Mouse (Mus musculus): ENCODE data around the gene Irak1.

Gene Irak1

DNA sequence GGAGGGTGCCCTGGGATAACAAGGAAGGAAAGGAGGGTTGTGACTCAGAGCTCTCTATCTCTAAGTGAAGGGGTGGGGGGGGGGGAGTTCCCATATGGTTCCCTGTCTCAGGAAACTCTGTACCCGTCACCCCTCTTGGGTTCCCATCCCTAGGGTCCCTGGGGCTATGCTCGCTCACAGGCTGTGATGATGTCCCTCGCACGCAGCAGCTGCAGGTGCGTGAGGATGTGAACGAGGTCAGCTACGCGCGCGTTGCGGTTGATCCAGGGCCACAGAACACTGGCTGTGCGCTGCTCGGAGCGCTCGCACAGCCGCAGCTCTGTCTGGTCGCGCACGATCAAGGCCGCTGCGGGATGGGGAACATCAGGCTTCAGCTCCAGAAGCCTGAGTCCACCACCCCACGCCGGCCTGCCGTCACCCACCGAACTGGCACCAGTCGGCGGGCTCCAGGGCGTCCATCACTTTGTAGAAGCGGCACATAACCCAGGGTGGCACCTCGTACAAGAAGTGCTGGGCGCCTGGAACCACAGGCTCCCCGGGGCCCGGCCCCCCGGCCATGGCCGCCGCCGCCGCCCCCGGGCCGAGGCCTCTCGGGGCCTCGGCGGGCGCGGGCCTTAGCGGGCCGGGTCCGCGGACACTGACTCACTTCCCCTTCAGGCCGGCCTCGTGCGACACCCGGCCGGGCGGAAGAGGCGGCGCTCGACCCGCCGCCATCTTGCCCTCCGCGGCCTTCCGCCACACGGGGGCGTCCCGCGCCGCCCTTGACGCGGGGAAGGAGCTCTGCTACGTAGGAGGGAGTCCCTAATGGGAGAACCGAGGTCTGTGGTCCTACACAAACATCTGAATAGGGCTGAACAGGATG lies at the start of gene Irak1:
Gene Irak1 (minus strand): TSS at position 731 of the 862 bp plus-strand sequence.
- DNase-seq (ENCODE audit: low spot score), result peak; percentile 87

DNA sequence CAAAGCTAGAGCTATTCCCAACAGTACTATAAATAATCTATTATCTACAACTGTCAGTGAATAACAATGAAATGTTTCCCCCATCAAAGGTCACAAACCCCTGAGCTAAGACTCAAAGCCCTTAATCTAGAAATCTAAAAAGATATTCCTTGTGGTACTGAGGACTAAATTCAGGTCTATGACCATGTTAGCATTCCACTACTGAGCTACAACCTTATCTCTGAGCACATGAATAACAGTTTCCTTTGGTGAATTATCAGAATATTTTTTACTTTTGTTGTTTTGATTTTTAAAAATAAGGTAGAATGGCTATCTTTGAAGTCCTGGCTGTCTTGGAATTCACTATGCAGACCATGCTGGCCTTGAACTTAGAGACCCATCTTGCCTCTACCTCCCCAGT lies 47.1 kb upstream of the Irak1 start:
- no peak for DNase-seq (ENCODE audit: low spot score)

DNA sequence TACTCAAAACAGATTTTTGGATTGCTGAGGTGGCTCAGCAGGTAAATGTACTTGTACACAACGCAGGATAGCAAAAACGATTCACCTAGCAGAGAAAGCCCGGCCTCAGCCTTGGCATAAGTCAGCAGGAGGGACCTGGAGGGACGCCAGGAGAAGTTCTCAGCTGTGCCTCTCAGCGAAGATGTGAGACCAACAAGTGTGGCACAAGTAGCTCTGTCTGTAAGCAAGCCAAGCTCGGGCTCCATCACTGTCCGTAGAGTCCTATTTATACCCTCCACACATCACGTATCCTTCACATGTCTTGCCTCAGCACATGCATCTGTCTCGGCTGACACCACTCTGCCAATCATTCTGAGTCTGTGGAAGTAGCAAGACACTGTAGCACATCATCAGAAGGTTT lies 44.2 kb upstream of the Irak1 start:
- peak; percentile 41 for DNase-seq (ENCODE audit: low spot score)

DNA sequence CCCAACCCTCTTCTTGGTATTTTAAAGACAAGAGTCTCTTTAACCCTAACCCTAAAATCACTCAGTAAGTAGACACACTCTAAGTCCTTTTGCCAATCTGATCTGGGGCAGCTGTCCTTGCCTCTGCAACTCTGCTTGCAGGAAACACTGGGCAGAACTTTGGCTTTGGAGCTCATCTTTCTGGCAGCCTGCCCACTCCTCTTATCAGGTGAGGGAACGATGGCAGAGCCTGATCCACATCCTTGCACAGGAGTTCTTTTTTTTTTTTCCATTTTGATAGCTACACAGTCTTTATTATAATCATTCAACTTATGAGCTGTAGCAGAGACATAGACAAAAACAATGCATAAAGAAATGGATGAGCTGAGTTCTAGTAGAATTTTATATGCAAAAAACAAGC lies 21.4 kb upstream of the Irak1 start:
- DNase-seq (ENCODE audit: low spot score), result peak; percentile 44

DNA sequence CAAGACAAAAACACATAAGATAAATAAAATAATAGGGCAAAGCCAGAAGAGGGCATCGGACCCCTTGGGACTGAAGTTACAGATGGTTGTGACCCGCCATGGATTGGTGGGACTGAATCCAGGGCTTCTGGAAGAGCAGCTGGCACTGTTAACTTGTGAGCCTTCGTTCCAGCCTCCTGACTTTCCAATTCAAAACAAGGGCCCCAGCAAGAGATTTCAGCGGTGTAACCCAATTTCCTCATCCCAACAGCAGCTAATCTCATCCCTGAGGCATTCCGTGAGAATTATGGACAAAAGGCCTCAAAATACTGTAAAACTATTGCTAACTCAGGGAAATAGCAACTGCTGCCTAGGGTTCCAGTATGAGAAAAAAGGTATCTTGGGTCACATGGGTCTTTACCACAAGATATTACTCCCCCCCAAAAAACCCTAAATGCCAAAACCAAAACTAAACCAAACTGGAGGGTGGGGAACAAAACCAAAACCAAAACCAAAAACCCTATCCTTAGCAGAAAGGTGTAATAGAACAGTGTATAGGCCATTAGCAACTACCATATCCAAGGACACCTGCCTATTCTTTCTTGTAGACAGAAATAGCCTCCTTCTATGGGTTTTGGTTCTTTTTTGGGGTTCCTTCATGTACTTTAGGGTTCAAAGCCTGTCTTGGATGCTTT lies 14.1 kb upstream of the Irak1 start:
- no peak for DNase-seq (ENCODE audit: low spot score)

DNA sequence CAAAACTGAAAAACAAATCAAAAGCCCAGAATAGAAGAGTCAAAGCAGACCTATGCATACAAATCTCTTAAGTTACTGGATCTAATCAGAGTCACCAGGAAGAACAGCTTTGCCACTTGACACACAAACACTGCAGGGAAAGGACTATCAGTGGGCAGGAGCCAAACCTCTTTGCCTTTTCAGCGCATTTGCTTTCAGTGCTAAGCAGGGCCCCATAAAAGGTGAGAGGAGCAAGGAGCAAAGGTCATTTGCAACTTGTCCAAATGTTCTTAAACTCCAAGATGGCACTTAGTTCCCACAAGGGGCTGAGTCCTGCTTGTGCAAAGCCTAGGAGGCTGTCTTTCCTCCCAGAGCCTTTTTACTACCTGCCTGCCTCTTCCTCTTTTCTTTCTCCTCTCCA lies 6.3 kb upstream of the Irak1 start:
- DNase-seq (ENCODE audit: low spot score), result no peak

DNA sequence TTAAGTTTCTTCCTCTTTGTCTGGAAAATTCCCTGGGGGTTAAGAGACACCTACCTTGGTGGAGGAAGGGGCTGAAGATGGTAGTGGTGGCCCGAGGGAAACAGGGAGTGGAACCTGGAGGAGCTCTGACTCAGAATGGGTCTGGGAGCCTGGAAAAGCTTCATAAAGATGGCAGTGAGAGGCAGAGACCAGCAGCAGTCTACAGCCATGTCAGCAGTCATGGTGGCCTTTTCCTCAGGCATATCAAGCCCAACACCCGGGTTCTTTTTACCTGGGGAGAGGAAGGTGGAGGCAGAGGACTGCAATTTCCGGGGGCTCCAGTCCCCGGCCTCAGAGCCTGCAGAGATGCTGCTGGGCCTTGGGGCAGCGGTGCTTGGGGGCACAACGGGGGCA lies 927 bp downstream of the Irak1 start:
- no peak for DNase-seq (ENCODE audit: low spot score)

DNA sequence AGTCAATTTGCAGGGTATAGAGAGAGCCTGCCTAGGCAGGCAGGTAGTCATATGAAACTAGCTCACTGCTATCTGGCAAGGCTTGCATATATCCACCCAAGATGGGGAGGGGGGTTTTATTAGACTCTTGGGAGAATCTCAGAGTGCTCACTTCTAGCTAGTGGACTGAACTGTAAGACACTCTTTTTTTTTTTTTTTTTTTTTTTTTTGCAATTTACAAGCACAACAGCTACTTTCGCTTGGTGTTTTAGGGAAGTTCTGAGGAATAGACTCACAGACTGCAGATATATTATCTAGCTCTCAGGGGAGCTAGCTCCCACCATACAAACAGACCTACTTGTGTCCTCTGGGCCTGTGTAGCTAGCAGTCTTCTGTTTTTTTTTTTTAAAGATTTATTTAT lies 9.1 kb downstream of the Irak1 start:
- DNase-seq (ENCODE audit: low spot score), result no peak

DNA sequence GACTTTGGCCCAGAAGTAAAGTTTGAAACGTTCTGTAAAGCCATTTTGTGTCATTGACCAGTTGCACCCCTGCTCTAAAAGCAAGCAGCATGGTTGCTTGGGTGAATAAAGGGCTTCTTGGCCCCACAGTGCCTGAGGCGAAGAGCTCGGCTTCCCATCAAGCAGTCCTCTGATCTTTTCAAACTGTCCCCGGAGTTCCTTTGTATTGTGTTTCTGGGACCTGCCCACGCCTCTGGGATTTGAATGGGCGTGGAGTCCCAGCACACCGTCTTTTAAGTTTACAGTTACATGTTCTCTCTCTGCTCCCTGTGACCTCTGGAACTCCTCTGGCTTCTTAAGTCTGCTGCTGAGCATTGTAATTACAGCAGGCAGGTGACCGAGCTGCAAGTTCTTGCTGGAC lies 15.7 kb downstream of the Irak1 start:
- no peak for DNase-seq (ENCODE audit: low spot score)

DNA sequence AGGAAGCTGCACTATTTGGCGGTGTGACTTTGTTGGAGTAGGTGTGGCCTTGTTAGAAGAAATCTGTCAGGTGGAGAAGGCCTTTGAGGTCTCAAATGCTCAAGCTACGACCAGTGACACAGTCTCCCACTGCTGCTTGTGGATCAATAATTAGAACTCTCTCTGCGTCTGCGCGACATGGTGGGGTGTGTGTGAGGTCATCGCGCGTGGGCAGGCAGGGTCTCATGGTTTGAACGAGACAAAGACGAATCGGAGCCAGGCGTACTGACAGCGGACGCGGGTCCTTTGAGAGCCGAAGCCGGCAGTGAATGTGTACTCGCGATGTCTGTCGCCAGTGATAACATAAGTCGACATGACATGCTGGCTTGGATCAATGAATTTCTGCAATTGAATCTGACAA lies 17.3 kb downstream of the Irak1 start:
- DNase-seq (ENCODE audit: low spot score), result no peak

DNA sequence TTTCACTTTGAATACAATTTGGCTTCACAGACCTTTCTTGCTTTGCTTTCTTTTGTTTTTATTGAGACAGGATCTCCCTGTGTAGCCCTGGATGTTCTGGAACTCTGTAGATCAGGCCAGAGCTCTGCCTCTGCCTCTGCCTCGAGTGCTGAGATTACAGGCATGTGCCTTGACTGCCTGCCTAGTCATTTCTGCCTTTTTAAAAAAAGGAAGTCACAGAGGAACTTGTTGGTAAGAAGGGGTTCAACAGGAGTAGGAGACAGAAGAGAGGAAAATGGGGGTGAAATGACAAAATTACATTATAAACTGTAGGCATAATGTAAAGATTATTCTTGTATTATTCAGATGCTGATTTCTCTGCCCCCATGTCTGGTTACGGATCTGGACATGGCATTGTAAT lies 20.1 kb downstream of the Irak1 start:
- no peak for DNase-seq (ENCODE audit: low spot score)

DNA sequence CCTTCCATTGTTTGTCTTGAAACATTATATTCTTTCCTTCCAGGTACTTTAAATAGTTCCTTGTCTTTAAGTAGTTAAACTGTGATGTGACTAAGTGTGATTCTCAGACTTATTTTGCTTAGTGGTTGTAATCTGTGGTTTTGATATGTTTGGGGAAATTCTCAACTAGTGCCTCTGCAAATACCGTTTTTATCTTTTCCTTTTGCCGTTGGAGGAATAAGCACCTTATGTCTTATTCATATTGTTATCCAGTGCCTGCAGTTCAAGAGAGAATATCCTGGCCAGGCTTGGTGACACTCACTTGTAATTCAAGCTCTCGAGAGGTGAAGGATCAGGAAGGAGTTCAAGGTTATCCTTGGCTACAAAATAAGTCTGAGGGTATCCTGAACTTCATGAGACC lies 22.7 kb downstream of the Irak1 start:
- DNase-seq (ENCODE audit: low spot score), result no peak

DNA sequence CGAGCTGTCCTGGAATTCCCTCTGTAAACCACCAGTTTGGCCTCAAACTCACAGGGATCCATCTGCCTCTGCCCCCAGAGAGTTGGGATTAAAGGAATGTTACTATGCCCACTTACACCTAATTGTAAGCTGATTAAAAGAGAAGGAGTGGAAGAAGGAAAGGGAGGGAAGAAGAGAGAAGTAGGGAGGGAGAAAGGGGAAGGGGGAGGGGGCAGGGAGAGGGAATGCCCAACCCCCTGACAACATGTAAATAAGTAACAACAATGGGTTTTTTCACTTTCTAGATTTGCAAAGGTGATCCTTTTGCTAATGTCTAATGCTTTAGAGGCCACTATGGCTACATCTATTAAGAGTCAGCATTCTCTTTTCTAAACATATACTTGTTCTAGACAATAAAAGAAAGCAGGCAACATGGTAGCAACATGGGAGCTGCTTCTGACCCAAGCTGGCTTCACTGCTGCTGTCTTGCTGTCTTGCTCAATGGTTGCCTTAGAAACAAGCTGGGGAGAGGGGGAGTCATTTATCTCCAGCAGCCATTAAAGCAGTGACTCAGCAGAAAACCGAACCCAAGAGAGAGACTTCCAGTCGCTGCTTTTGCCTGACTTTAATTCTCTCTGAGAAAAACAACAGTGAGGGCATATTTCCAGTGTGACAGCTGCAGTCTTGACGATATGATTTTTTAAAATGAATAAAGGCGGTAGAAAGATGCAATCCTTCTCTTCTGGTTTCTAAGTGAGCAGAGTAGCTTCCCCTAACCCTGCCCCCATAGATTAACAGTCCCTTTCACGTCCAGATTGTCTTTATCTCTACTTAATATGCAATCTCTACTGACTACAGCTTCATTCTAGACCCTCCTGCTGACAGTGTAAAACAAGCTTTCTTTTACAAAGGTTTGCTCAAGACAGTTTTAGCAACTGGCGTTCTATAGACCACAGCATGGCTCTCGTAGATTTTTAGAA lies 24.5 kb downstream of the Irak1 start:
- DNase-seq (ENCODE audit: low spot score), result no peak

DNA sequence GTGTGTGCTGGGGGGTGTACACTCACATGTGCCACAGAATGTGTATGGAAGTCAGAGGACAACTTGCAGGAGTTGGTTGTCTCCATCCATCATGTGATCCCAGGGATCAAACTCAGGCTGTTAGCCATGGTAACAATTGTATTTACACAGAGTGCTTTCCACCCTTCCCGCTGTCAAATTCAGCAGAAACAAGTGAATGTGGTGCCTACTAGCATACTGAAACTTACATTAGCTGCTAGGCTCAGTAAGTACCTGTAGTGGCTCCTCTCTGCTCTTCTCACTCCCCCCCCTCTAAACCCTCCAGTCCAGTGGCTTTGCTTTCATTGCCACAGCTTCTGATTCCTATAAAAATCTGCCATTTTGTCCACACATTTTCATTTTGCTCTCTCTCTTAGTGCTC lies 45.9 kb downstream of the Irak1 start:
- no peak for DNase-seq (ENCODE audit: low spot score)

DNA sequence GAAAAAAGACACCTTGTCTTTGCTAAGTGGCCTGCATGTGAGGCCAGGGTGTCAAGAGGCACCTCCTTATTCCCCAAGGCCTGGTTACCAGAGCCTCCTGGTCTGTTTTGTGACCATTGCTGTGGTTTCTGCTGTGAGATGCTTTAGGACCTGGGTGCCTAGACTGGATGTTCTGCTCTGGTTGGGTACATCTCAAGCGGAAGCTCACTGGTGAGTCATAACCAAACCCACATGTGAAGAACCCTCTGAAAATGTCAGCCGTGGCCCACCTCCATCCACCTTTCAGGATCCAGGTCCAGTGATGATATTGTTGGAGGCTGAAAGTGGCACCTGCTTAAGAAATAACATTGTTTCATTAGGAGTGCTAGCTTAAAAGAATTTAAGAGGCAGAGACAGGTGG lies 47.4 kb downstream of the Irak1 start:
- DNase-seq (ENCODE audit: low spot score), result no peak

DNA sequence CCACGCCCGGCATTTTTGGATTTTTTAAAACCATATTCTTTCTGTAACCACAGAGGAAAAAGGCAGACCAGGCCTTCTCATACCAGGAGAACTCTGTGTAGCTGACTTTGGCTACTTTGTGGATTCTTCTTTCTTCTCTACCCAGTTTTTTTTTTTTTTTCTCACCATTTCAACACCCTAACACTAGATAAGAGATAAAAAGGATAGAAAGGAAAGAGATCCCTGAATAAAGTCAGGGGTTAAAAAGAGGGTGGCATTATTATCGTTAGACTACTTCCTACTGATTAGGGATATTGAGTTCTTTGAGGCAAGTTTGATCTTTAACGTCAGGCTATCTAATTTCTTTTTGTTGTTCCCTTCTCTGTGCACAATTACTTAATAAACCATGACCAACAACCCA lies 50.9 kb downstream of the Irak1 start:
- DNase-seq (ENCODE audit: low spot score), result no peak

DNA sequence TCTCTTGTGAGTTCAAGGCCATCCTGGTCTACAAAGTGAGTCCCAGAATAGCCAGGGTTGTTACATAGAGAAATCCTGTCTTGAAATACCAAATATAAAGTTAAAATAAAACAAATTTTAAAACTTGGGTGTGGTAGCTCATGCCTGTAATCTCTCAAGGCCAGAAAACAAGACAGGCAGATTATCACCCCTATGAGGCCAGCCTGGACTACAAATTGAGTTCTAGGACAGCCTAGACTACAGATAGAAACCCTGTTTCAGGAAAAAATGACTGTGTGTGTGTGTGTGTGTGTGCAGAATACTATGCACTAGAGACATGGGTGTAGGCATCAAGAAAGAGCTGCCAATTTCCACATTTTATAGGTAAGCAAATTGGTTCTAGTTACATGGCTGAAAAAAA lies 52.9 kb downstream of the Irak1 start:
- DNase-seq (ENCODE audit: low spot score), result no peak

DNA sequence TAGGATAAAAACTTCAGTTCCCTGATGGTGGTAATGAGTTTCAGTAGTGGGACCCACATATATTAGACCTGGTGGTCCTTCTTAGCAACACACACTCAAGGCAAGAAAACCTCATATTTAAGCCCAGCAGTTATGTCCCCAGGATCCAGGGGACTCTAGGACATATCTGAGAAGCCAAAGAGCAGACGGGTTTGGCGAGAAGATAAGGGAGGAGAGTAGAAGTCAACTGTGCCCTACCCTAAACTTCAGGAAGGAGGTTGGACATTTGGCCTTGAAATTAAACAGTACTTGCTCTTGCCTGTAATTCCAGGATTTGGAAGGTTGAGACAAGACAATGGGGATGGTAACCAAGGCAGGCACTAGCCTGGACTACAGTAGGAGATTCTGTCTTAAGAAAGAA lies 54.0 kb downstream of the Irak1 start:
- DNase-seq (ENCODE audit: low spot score), result no peak

DNA sequence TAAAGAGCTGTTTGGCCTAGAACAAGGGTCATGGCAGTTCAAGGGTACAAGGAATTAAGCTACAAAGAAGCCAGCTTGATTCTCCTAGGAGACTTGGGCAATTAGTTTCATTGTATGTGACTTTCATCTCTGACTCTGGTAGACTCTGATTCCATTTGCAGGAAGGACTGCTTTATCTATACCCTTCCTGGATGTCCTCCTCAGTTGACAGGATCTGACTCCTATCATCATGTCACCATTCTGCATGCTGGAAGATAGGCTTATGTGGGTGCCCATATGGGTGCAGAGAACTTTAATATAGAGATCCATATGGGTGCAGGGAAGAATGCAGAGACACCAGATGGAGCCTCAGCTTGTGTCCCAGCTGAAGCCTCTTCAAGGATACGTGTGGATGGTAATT lies 54.6 kb downstream of the Irak1 start:
- no peak for DNase-seq (ENCODE audit: low spot score)

DNA sequence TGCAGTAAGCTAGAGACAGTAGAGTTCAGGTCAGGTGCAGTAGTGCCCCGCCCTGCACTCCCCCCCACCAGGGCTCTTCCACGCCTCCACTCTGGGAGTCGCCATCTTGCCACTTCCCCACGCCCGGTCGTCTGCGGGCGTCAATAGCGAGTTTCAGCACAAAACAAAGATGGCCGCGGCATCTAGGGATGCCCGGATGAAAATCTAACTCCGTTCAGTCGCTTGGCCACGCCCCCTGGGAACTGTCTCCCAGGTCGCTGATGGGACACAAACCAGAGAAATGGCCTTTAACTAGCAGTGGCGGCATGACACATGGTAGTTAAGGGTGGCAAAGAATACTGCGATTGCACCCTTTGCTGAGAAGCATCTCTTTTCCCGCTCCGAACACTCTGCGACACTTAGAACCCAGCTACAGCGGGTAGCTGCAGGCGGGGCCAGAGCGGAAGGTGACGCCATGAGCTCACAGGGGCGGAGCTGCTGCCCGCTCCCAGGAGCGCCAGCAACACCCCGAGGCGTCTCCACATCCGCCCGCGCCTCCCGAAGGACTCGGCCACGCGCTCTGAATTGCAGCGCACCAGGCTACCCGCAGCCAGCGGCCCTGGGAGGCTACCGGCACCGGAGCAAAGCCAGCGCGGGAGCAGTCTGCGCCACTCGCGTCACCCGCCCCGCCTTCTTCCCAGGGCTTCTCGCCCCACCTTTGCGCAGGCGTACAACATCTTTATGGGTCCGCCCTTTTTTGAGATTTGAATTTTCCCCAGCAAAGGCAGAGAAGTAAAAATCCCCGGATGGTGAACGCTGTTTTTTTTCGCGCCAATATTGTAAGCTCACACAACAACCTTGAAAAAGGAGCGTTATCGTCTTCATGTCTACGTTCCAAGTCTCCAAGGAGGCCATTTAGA lies 56.3 kb downstream of the Irak1 start:
- peak; percentile 92 for DNase-seq (ENCODE audit: low spot score)
